ENCODE assay signal across 7 mouse cellular contexts in genomic region chr6:37442781-37443180, GRCm38 (mm10). TPM values are rescaled to one million over a fixed set of nuclear protein-coding genes. Genes with fewer than 3 reads are reported as not detected.
DNase-seq lines count a peak whose midpoint lies in the region; ATAC-seq and TF ChIP-seq lines count a peak whose summit lies in the region.

No protein-coding gene starts in this region.

- H3K27me3 ChIP-seq in lung, postnatal 0 days (replicated peaks; ENCODE audit: insufficient read depth, low read length) = no peaks in the 10 kb centered on the region
- H3K27me3 ChIP-seq in forebrain, embryonic 12.5 days = peaks cover 7% of the 10 kb centered on the region
- no peaks in the 10 kb centered on the region for H3K27me3 ChIP-seq in limb, embryonic 13.5 days
- H3K27me3 ChIP-seq in stomach, embryonic 15.5 days (replicated peaks) = no peaks in the 10 kb centered on the region

- H3K9ac ChIP-seq in lung, postnatal 0 days (replicated peaks; ENCODE audit: low read depth) = 0 out of 2 replicates have a peak overlapping the region, but pooled peaks have one; percentile 37
- 0 out of 2 replicates have a peak overlapping the region, but pooled peaks have one; percentile 33 for H3K9ac ChIP-seq in forebrain, embryonic 12.5 days
- H3K9ac ChIP-seq in limb, embryonic 13.5 days = peak overlapping the region; percentile 64
- peak overlapping the region; percentile 24; the same call in 1 of the 2 replicates for H3K9ac ChIP-seq in stomach, embryonic 15.5 days

- TF ChIP-seq CTCF in lung, postnatal 0 days (IDR thresholded peaks at IDR 0.05) = no peak

- no peak for DNase-seq in lung, postnatal 0 days (ENCODE audit: low spot score)
- DNase-seq in lung, postnatal 36 days = no peak
- DNase-seq in gastrocnemius, postnatal 4 days (ENCODE audit: low spot score in 2 of 2) = no peak
- no peak for DNase-seq in layer of hippocampus, adult 11-12 months (ENCODE audit: low spot score)

- TF ChIP-seq EP300 in lung, postnatal 0 days (IDR thresholded peaks at IDR 0.05) = no peak

- no peak for ATAC-seq in lung, postnatal 0 days
- ATAC-seq in forebrain, embryonic 12.5 days (ENCODE audit: low FRiP score) = peak; percentile 34; the same call in 1 of the 2 replicates
- no peak for ATAC-seq in limb, embryonic 13.5 days (ENCODE audit: low FRiP score, low read depth)
- no peak for ATAC-seq in stomach, embryonic 15.5 days (ENCODE audit: insufficient read depth, low FRiP score, low read depth)

- H3K27ac ChIP-seq in lung, postnatal 0 days (ENCODE audit: low read length) = peak overlapping the region; percentile 73
- no peak overlapping the region for H3K27ac ChIP-seq in forebrain, embryonic 12.5 days
- H3K27ac ChIP-seq in limb, embryonic 13.5 days = peak overlapping the region; percentile 84
- H3K27ac ChIP-seq in stomach, embryonic 15.5 days = peak overlapping the region; percentile 86

- H3K4me3 ChIP-seq in lung, postnatal 0 days (ENCODE audit: low read depth, low read length) = peak overlapping the region; percentile 12; the same call in 1 of the 2 replicates
- H3K4me3 ChIP-seq in forebrain, embryonic 12.5 days (replicated peaks) = peak overlapping the region; percentile 82
- peak overlapping the region; percentile 44 for H3K4me3 ChIP-seq in limb, embryonic 13.5 days
- peak overlapping the region; percentile 46 for H3K4me3 ChIP-seq in stomach, embryonic 15.5 days (replicated peaks)

- H3K36me3 ChIP-seq in lung, postnatal 0 days (ENCODE audit: insufficient read depth, low read length) = no peaks in the 10 kb centered on the region
- no peaks in the 10 kb centered on the region for H3K36me3 ChIP-seq in forebrain, embryonic 12.5 days (replicated peaks)
- H3K36me3 ChIP-seq in limb, embryonic 13.5 days = no peaks in the 10 kb centered on the region; the same call in 1 of the 2 replicates
- no peaks in the 10 kb centered on the region for H3K36me3 ChIP-seq in stomach, embryonic 15.5 days

- H3K4me2 ChIP-seq in lung, postnatal 0 days (replicated peaks; ENCODE audit: low read depth, low read length) = peak overlapping the region; percentile 43
- H3K4me2 ChIP-seq in forebrain, embryonic 12.5 days = peak overlapping the region; percentile 48
- peak overlapping the region; percentile 56 for H3K4me2 ChIP-seq in limb, embryonic 13.5 days (replicated peaks)
- H3K4me2 ChIP-seq in stomach, embryonic 15.5 days = peak overlapping the region; percentile 55

- no peaks in the 10 kb centered on the region for H3K9me3 ChIP-seq in lung, postnatal 0 days (ENCODE audit: low read length)
- H3K9me3 ChIP-seq in forebrain, embryonic 12.5 days = no peaks in the 10 kb centered on the region
- H3K9me3 ChIP-seq in limb, embryonic 13.5 days = no peaks in the 10 kb centered on the region
- no peaks in the 10 kb centered on the region for H3K9me3 ChIP-seq in stomach, embryonic 15.5 days

- WGBS in lung, postnatal 0 days = 32% methylated on average over 4 of the region's 4 CpGs
- 43% methylated on average over 4 of the region's 4 CpGs for WGBS in forebrain, embryonic 12.5 days
- WGBS in limb, embryonic 13.5 days = 41% methylated on average over 4 of the region's 4 CpGs
- 44% methylated on average over 4 of the region's 4 CpGs for WGBS in stomach, embryonic 15.5 days

- peaks cover 9% of the 10 kb centered on the region for H3K4me1 ChIP-seq in lung, postnatal 0 days (ENCODE audit: insufficient read depth, low read depth, low read length)
- peaks cover 20% of the 10 kb centered on the region for H3K4me1 ChIP-seq in forebrain, embryonic 12.5 days
- H3K4me1 ChIP-seq in limb, embryonic 13.5 days = peaks cover 25% of the 10 kb centered on the region
- H3K4me1 ChIP-seq in stomach, embryonic 15.5 days = peaks cover 10% of the 10 kb centered on the region

RNA-seq across cellular contexts. Expression of gene Creb3l2, which starts 0.8 kb away (rescaled TPM):
- 23.6 and 23.8 TPM in 2 replicates for polyA plus RNA-seq in lung, postnatal 0 days (2015; fragmentation: Nextera tagmentation; extraction: Ambion mirVana)
- polyA plus RNA-seq in forebrain, embryonic 12.5 days (2016; fragmentation: Nextera tagmentation; extraction: Ambion mirVana) = 5.5 and 5.7 TPM in 2 replicates
- polyA plus RNA-seq in limb, embryonic 13.5 days (2015; fragmentation: Nextera tagmentation; extraction: Ambion mirVana) = 36.4 and 44.6 TPM in 2 replicates
- 18.1 and 21.7 TPM in 2 replicates for polyA plus RNA-seq in stomach, embryonic 15.5 days (2015; fragmentation: Nextera tagmentation; extraction: Ambion mirVana)
- total RNA-seq in gastrocnemius, postnatal 4 days (2021) = 10 to 100 TPM; 35.6 to 37.4 TPM

Comparison
In these comparisons a context has a peak if more than half of its experiments do, and no peak if none do; other contexts are left out.
1. H3K4me3 ChIP-seq: peak in every context shown above with its lines; median percentile 82 in forebrain, embryonic 12.5 days; 46 in stomach, embryonic 15.5 days; 44 in limb, embryonic 13.5 days; 12 in lung, postnatal 0 days.